Mouse (Mus musculus) granulocyte monocyte progenitor cell, adult 5-6 weeks (primary cell): ENCODE measurements around the gene Gstp1. TPM values are rescaled to one million over a fixed set of nuclear protein-coding genes. Genes with fewer than 3 reads are reported as not detected.

Experiments used
- total RNA-seq, 2 experiments: library from RNA; stranded (forward) in 1 of 2; stranded (reverse) in 1 of 2; fragments of 200-712, 200-1000 nt in 1 of 2; fragments of >200 nt in 1 of 2; fragmentation: Nextera tagmentation in 1 of 2; gene quantifications; 2 replicates each; pipeline ENCODE4 v1.2.3; 2014 to 2017

Gene Gstp1
- total RNA-seq, 2 experiments from 2014 or later: 120 to 235 TPM

Other genes with a start within 250 kb of the Gstp1 start
Only the 30 nearest of the 33 such genes appear.
- 30.2 and 50.6 TPM in 2 replicates for gene Chka, start 186.2 kb downstream of the Gstp1 start, total RNA-seq (2014; fragmentation: Nextera tagmentation)
- gene Chka, start 186.2 kb downstream of the Gstp1 start, total RNA-seq (2017): 32.7 and 37.2 TPM in 2 replicates
- 165 and 253 TPM in 2 replicates for gene Tcirg1, start 130.9 kb downstream of the Gstp1 start, total RNA-seq (2014; fragmentation: Nextera tagmentation)
- gene Tcirg1, start 130.9 kb downstream of the Gstp1 start, total RNA-seq (2017): 159 and 178 TPM in 2 replicates
- gene Ndufs8, start 125.2 kb downstream of the Gstp1 start, total RNA-seq (2014; fragmentation: Nextera tagmentation): 157 and 158 TPM in 2 replicates
- gene Ndufs8, start 125.2 kb downstream of the Gstp1 start, total RNA-seq (2017): 89.0 and 91.9 TPM in 2 replicates
- gene Aldh3b1, start 108.2 kb downstream of the Gstp1 start, total RNA-seq (2014; fragmentation: Nextera tagmentation): 5.9 and 8.4 TPM in 2 replicates
- gene Aldh3b1, start 108.2 kb downstream of the Gstp1 start, total RNA-seq (2017): 8.4 and 14.1 TPM in 2 replicates
- gene Unc93b1, start 102.8 kb downstream of the Gstp1 start, total RNA-seq (2014; fragmentation: Nextera tagmentation): 162 and 191 TPM in 2 replicates
- gene Unc93b1, start 102.8 kb downstream of the Gstp1 start, total RNA-seq (2017): 205 and 220 TPM in 2 replicates
- gene Aldh3b3, start 79.3 kb downstream of the Gstp1 start, total RNA-seq (2014; fragmentation: Nextera tagmentation): not detected in 2 replicates
- gene Aldh3b3, start 79.3 kb downstream of the Gstp1 start, total RNA-seq (2017): not detected in 2 replicates
- gene Aldh3b2, start 65.7 kb downstream of the Gstp1 start, total RNA-seq (2014; fragmentation: Nextera tagmentation): not detected in 2 replicates
- 0.09 TPM in 1 of 2 replicates, not detected in the other for gene Aldh3b2, start 65.7 kb downstream of the Gstp1 start, total RNA-seq (2017)
- gene Acy3, start 51.4 kb downstream of the Gstp1 start, total RNA-seq (2014; fragmentation: Nextera tagmentation): 4.1 and 6.4 TPM in 2 replicates
- 0.73 and 4.0 TPM in 2 replicates for gene Acy3, start 51.4 kb downstream of the Gstp1 start, total RNA-seq (2017)
- not detected in 2 replicates for gene Tbx10, start 45.2 kb downstream of the Gstp1 start, total RNA-seq (2014; fragmentation: Nextera tagmentation)
- not detected in 2 replicates for gene Tbx10, start 45.2 kb downstream of the Gstp1 start, total RNA-seq (2017)
- 9.7 and 16.3 TPM in 2 replicates for gene Nudt8, start 37.4 kb downstream of the Gstp1 start, total RNA-seq (2014; fragmentation: Nextera tagmentation)
- 4.4 and 10.5 TPM in 2 replicates for gene Nudt8, start 37.4 kb downstream of the Gstp1 start, total RNA-seq (2017)
- 0.30 and 3.0 TPM in 2 replicates for gene Gm49405, start 37.4 kb downstream of the Gstp1 start, total RNA-seq (2014; fragmentation: Nextera tagmentation)
- gene Gm49405, start 37.4 kb downstream of the Gstp1 start, total RNA-seq (2017): 1.2 and 1.3 TPM in 2 replicates
- gene Doc2g, start 34.7 kb downstream of the Gstp1 start, total RNA-seq (2014; fragmentation: Nextera tagmentation): 3.0 and 7.0 TPM in 2 replicates
- gene Doc2g, start 34.7 kb downstream of the Gstp1 start, total RNA-seq (2017): 0.46 and 2.9 TPM in 2 replicates
- 93.8 and 132 TPM in 2 replicates for gene Ndufv1, start 25.2 kb downstream of the Gstp1 start, total RNA-seq (2014; fragmentation: Nextera tagmentation)
- 222 and 241 TPM in 2 replicates for gene Ndufv1, start 25.2 kb downstream of the Gstp1 start, total RNA-seq (2017)
- gene Gstp2, start 8.0 kb upstream of the Gstp1 start, total RNA-seq (2014; fragmentation: Nextera tagmentation): not detected in 2 replicates
- gene Gstp2, start 8.0 kb upstream of the Gstp1 start, total RNA-seq (2017): 4.3 TPM in 1 of 2 replicates, not detected in the other
- not detected in 2 replicates for gene Gstp3, start 21.6 kb upstream of the Gstp1 start, total RNA-seq (2014; fragmentation: Nextera tagmentation)
- gene Gstp3, start 21.6 kb upstream of the Gstp1 start, total RNA-seq (2017): 0.65 TPM in 1 of 2 replicates, not detected in the other
- gene Cabp2, start 43.6 kb upstream of the Gstp1 start, total RNA-seq (2014; fragmentation: Nextera tagmentation): not detected in 2 replicates
- not detected in 2 replicates for gene Cabp2, start 43.6 kb upstream of the Gstp1 start, total RNA-seq (2017)
- 119 and 155 TPM in 2 replicates for gene Cdk2ap2, start 59.2 kb upstream of the Gstp1 start, total RNA-seq (2014; fragmentation: Nextera tagmentation)
- 33.7 and 36.5 TPM in 2 replicates for gene Cdk2ap2, start 59.2 kb upstream of the Gstp1 start, total RNA-seq (2017)
- gene Pitpnm1, start 62.0 kb upstream of the Gstp1 start, total RNA-seq (2014; fragmentation: Nextera tagmentation): 11.3 and 16.8 TPM in 2 replicates
- gene Pitpnm1, start 62.0 kb upstream of the Gstp1 start, total RNA-seq (2017): 4.5 and 24.3 TPM in 2 replicates
- 19.6 and 60.2 TPM in 2 replicates for gene Aip, start 87.9 kb upstream of the Gstp1 start, total RNA-seq (2014; fragmentation: Nextera tagmentation)
- gene Aip, start 87.9 kb upstream of the Gstp1 start, total RNA-seq (2017): 31.3 and 38.6 TPM in 2 replicates
- gene Gpr152, start 101.8 kb upstream of the Gstp1 start, total RNA-seq (2014; fragmentation: Nextera tagmentation): not detected in 2 replicates
- gene Gpr152, start 101.8 kb upstream of the Gstp1 start, total RNA-seq (2017): not detected in 2 replicates
- not detected in 2 replicates for gene Cabp4, start 106.0 kb upstream of the Gstp1 start, total RNA-seq (2014; fragmentation: Nextera tagmentation)
- not detected in 2 replicates for gene Cabp4, start 106.0 kb upstream of the Gstp1 start, total RNA-seq (2017)
- 143 and 234 TPM in 2 replicates for gene Coro1b, start 110.6 kb upstream of the Gstp1 start, total RNA-seq (2014; fragmentation: Nextera tagmentation)
- gene Coro1b, start 110.6 kb upstream of the Gstp1 start, total RNA-seq (2017): 71.3 and 73.2 TPM in 2 replicates
- 40.8 and 53.6 TPM in 2 replicates for gene Ptprcap, start 115.6 kb upstream of the Gstp1 start, total RNA-seq (2014; fragmentation: Nextera tagmentation)
- gene Ptprcap, start 115.6 kb upstream of the Gstp1 start, total RNA-seq (2017): 64.9 and 84.1 TPM in 2 replicates
- 42.5 and 45.6 TPM in 2 replicates for gene Rps6kb2, start 125.4 kb upstream of the Gstp1 start, total RNA-seq (2014; fragmentation: Nextera tagmentation)
- gene Rps6kb2, start 125.4 kb upstream of the Gstp1 start, total RNA-seq (2017): 21.0 and 31.6 TPM in 2 replicates
- 0.58 and 5.7 TPM in 2 replicates for gene Carns1, start 137.5 kb upstream of the Gstp1 start, total RNA-seq (2014; fragmentation: Nextera tagmentation)
- 1.1 and 2.9 TPM in 2 replicates for gene Carns1, start 137.5 kb upstream of the Gstp1 start, total RNA-seq (2017)
- 41.1 and 50.1 TPM in 2 replicates for gene Tbc1d10c, start 153.3 kb upstream of the Gstp1 start, total RNA-seq (2014; fragmentation: Nextera tagmentation)
- gene Tbc1d10c, start 153.3 kb upstream of the Gstp1 start, total RNA-seq (2017): 11.3 and 18.4 TPM in 2 replicates
- 406 and 527 TPM in 2 replicates for gene Ppp1ca, start 154.1 kb upstream of the Gstp1 start, total RNA-seq (2014; fragmentation: Nextera tagmentation)
- 494 and 518 TPM in 2 replicates for gene Ppp1ca, start 154.1 kb upstream of the Gstp1 start, total RNA-seq (2017)
- 27.8 and 41.3 TPM in 2 replicates for gene Rad9a, start 163.7 kb upstream of the Gstp1 start, total RNA-seq (2014; fragmentation: Nextera tagmentation)
- gene Rad9a, start 163.7 kb upstream of the Gstp1 start, total RNA-seq (2017): 16.0 and 16.3 TPM in 2 replicates
- gene Clcf1, start 176.3 kb upstream of the Gstp1 start, total RNA-seq (2014; fragmentation: Nextera tagmentation): 6.8 and 7.4 TPM in 2 replicates
- gene Clcf1, start 176.3 kb upstream of the Gstp1 start, total RNA-seq (2017): 0.67 and 1.8 TPM in 2 replicates
- gene AC109138.7, start 176.4 kb upstream of the Gstp1 start, total RNA-seq (2014; fragmentation: Nextera tagmentation): not detected in 2 replicates
- not detected in 2 replicates for gene AC109138.7, start 176.4 kb upstream of the Gstp1 start, total RNA-seq (2017)